ENCODE assay signal across 9 mouse cellular contexts in the genomic region with DNA sequence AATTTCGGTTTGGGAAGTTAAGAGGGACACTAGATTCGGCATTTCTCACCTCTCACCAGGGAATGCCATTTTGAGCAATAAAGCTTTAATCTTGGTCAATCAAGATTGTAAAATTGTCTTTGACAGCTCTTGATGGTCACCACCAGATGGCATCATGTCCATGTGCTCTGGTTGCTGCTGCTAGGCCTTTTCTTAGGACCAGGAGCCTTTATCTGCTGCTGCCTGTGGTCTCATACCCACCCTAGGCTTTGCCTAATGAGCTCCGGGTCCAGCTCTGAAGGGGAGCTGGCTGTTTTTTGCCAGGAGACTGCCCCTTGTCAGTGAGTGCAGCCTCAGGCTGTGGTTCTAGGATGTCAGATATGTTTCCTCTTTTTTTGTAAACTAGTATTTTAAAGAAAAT. TPM values are rescaled to one million over a fixed set of nuclear protein-coding genes. Genes with fewer than 3 reads are reported as not detected.
DNase-seq lines count a peak whose midpoint lies in the region.
"Had no signal": no experiment of that assay in that cellular context is flagged by ENCODE, and none has a peak within 500 bp of the region (broad histone marks: within the 10 kb centered on the region; RNA-seq: fewer than 3 reads in every experiment).

No protein-coding gene starts in this region.

- peaks cover 8% of the 10 kb centered on the region for H3K4me1 ChIP-seq in heart, embryonic 10.5 days

- peak; percentile 7 to 19 for DNase-seq in heart, postnatal 14 days
- DNase-seq in heart, embryonic 10.5 days (ENCODE audit: low spot score), result no peak
- peak; percentile 36 for DNase-seq in 3T3-L1 (ENCODE audit: low read depth, low spot score)
- peak; percentile 21 for DNase-seq in NIH3T3 (ENCODE audit: low read depth)
- peak; percentile 37 to 48 for DNase-seq in kidney, postnatal 36 days
- DNase-seq in urinary bladder, adult 18-20 months (ENCODE audit: low spot score in 2 of 2), result no peak
- no peak for DNase-seq in thymus, adult 18-20 months
- DNase-seq in adrenal gland, adult 8-10 months, result no peak
- DNase-seq: gastrocnemius, postnatal 14 days had no signal

- 26% methylated on average over 3 of the region's 3 CpGs for WGBS in heart, embryonic 10.5 days

- H3K36me3 ChIP-seq in heart, embryonic 10.5 days, result no peaks in the 10 kb centered on the region

- intact Hi-C loops in heart, postnatal 14 days (cut with DNase I), result loop anchor here (1.0 to 10.0 kb wide), 2 partner anchors 123 to 558 kb away; no protein-coding TSS in a partner anchor

- H3K4me3 ChIP-seq in heart, embryonic 10.5 days, result no peak overlapping the region

- H3K27me3 ChIP-seq in heart, embryonic 10.5 days (ENCODE audit: insufficient read depth, poor library complexity, severe bottlenecking), result no peaks in the 10 kb centered on the region

- no peak overlapping the region for H3K27ac ChIP-seq in heart, embryonic 10.5 days

- H3K9me3 ChIP-seq in heart, embryonic 10.5 days, result no peaks in the 10 kb centered on the region

RNA-seq across cellular contexts. Expression of gene Trank1, which starts 44.8 kb away (rescaled TPM):
- total RNA-seq in heart, postnatal 14 days (2021), result not detected
- 0.08 and 0.21 TPM in 2 replicates for polyA plus RNA-seq in heart, embryonic 10.5 days (2016; fragmentation: Nextera tagmentation; extraction: Ambion mirVana)
- total RNA-seq in adrenal gland, adult 8-10 months (2022), result 100 to 1,000 TPM in 2 of 4 experiments, 10 to 100 TPM in 2; 44.9 to 312 (median 173) TPM

Comparison
In these comparisons a context has a peak if more than half of its experiments do, and no peak if none do; other contexts are left out.
1. DNase-seq: peak in heart, postnatal 14 days (2 of 2), 3T3-L1 (single experiment), NIH3T3 (single experiment) and kidney, postnatal 36 days (2 of 2); none in heart, embryonic 10.5 days (single experiment), urinary bladder, adult 18-20 months (0 of 2), thymus, adult 18-20 months (0 of 2) and adrenal gland, adult 8-10 months (single experiment).
2. RNA of gene Trank1, which starts 44.8 kb away (total RNA-seq): 44.9 to 312 TPM in adrenal gland, adult 8-10 months; not detected in heart, postnatal 14 days; every median in the first group is over 10 times any median in the second.